Mouse (Mus musculus) erythroblast, embryonic 14.5 days (primary cell): ENCODE data around the gene Ahdc1.

Experiments
- GATA1 ChIP-seq: IDR thresholded peaks from 2 replicates; pipeline ENCODE4 v1.6.1; 2012; ENCODE audit warnings: low read length, inconsistent platforms, mixed read lengths
- TAL1 ChIP-seq: IDR thresholded peaks from 3 replicates; pipeline ENCODE4 v1.6.1; 2012; ENCODE audit warnings: low read length, inconsistent platforms, mixed read lengths

DNA sequence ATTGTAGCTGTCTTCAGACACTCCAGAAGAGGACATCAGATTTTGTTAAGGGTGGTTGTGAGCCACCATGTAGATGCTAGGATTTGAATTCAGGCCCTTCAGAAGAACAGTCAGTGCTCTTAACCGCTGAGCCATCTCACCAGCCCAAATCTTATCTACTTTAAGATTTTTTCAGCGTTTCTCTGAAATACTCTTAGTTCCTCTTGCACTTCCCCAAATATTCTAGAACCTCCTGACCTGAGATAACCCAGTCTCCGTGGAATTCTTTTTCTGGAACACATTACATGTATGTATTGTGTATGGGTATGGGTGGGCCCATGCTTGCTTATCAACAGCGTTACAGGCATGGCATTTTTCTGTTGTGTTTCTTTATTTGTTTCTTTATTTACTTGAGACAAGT lies 48.4 kb upstream of the Ahdc1 start:
- TF ChIP-seq TAL1, result no peak
- TF ChIP-seq GATA1, result no peak
